22 mouse cellular contexts compared by ENCODE assay signal in the genomic region with DNA sequence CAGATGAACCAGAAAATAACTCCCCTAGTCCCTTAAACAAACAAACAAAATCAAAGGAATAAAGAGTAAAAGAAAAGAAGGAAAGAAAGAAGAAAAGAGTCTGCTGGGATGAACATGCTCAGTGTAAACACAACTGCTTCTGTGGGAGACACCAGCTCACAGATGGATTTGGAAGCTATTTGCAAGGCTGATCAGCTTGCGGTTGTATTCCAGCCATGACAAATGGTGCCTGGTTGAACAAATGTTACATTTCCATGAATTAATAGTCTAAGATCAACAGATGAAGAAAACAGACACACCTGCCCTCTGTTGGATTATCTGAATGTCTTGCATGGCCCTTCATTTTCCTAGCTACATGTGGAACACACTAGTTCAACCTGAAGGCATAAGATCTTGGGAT.
DNase-seq lines count a peak whose midpoint lies in the region; ATAC-seq and TF ChIP-seq lines count a peak whose summit lies in the region.
"Had no signal": no experiment of that assay in that cellular context is flagged by ENCODE, and none has a peak within 500 bp of the region (broad histone marks: within the 10 kb centered on the region; RNA-seq: fewer than 3 reads in every experiment).

No protein-coding gene starts in this region.

- peaks cover 4% of the 10 kb centered on the region; the same call in 1 of the 2 replicates for H3K4me1 ChIP-seq in forebrain, postnatal 0 days (ENCODE audit: insufficient read depth)
- H3K4me1 ChIP-seq in forebrain, embryonic 13.5 days = no peaks in the 10 kb centered on the region
- no peaks in the 10 kb centered on the region for H3K4me1 ChIP-seq in intestine, embryonic 16.5 days (ENCODE audit: control insufficient read depth, insufficient read depth, low read length)
- H3K4me1 ChIP-seq: embryonic facial prominence, embryonic 13.5 days; heart, embryonic 12.5 days; hindbrain, embryonic 10.5 days; intestine, embryonic 15.5 days had no signal

- H3K27ac ChIP-seq in forebrain, postnatal 0 days (ENCODE audit: low read depth, low read length) = no peak overlapping the region
- H3K27ac ChIP-seq in forebrain, embryonic 13.5 days = no peak overlapping the region
- H3K27ac ChIP-seq in intestine, embryonic 16.5 days (ENCODE audit: low read length) = no peak overlapping the region
- H3K27ac ChIP-seq: embryonic facial prominence, embryonic 13.5 days; gastrocnemius, adult 2 months; hindbrain, embryonic 10.5 days; hindbrain, embryonic 14.5 days; intestine, embryonic 15.5 days had no signal

- peak; percentile 78 for ATAC-seq in forebrain, postnatal 0 days
- no peak; the same call in 1 of the 2 replicates for ATAC-seq in forebrain, embryonic 13.5 days
- ATAC-seq in intestine, embryonic 16.5 days = no peak
- ATAC-seq: intestine, embryonic 15.5 days; Patski had no signal

- no peak overlapping the region for H3K4me3 ChIP-seq in forebrain, postnatal 0 days (ENCODE audit: low read depth, low read length)
- H3K4me3 ChIP-seq in forebrain, embryonic 13.5 days = no peak overlapping the region
- H3K4me3 ChIP-seq in intestine, embryonic 16.5 days (ENCODE audit: low read length) = no peak overlapping the region
- H3K4me3 ChIP-seq: embryonic facial prominence, embryonic 13.5 days; gastrocnemius, adult 2 months; heart, embryonic 12.5 days; hindbrain, embryonic 10.5 days; intestine, embryonic 15.5 days had no signal

- no peak overlapping the region for H3K4me2 ChIP-seq in forebrain, postnatal 0 days (ENCODE audit: low read depth)
- H3K4me2 ChIP-seq in forebrain, embryonic 13.5 days = no peak overlapping the region
- H3K4me2 ChIP-seq in intestine, embryonic 16.5 days (ENCODE audit: low read depth, low read length) = no peak overlapping the region
- H3K4me2 ChIP-seq: embryonic facial prominence, embryonic 13.5 days; heart, embryonic 12.5 days; hindbrain, embryonic 14.5 days; intestine, embryonic 15.5 days had no signal

- H3K36me3 ChIP-seq in forebrain, postnatal 0 days (ENCODE audit: insufficient read depth) = no peaks in the 10 kb centered on the region
- no peaks in the 10 kb centered on the region for H3K36me3 ChIP-seq in forebrain, embryonic 13.5 days (ENCODE audit: poor library complexity, severe bottlenecking)
- H3K36me3 ChIP-seq in intestine, embryonic 16.5 days (ENCODE audit: control insufficient read depth, insufficient read depth, low read length) = no peaks in the 10 kb centered on the region
- H3K36me3 ChIP-seq: embryonic facial prominence, embryonic 13.5 days; heart, embryonic 12.5 days; hindbrain, embryonic 10.5 days; intestine, embryonic 15.5 days had no signal

- H3K9me3 ChIP-seq in forebrain, postnatal 0 days (ENCODE audit: low read length) = no peaks in the 10 kb centered on the region
- H3K9me3 ChIP-seq in forebrain, embryonic 13.5 days (replicated peaks) = no peaks in the 10 kb centered on the region
- no peaks in the 10 kb centered on the region for H3K9me3 ChIP-seq in intestine, embryonic 16.5 days (ENCODE audit: control insufficient read depth, low read length)
- H3K9me3 ChIP-seq: embryonic facial prominence, embryonic 13.5 days; heart, embryonic 12.5 days; hindbrain, embryonic 10.5 days; intestine, embryonic 15.5 days had no signal

- peak; percentile 51 for DNase-seq in forebrain, postnatal 0 days
- DNase-seq in brain, adult 2 months (ENCODE audit: low read depth, low spot score) = peak; percentile 37
- peak; percentile 28 for DNase-seq in brain, embryonic 18.5 days (ENCODE audit: low read depth, low spot score)
- peak; percentile 63 for DNase-seq in layer of hippocampus, adult 9-11 months
- no peak for DNase-seq in adrenal gland, postnatal 4 days (ENCODE audit: low spot score in 2 of 2)
- DNase-seq: adrenal gland, adult 2 months; adrenal gland, postnatal 25 days; cerebellum, adult 18-20 months; cerebellum, adult 9-11 months; cerebellum, postnatal 36 days; gastrocnemius, adult 2 months; gastrocnemius, postnatal 36 days; heart, adult 18-20 months had no signal

- TF ChIP-seq CTCF in forebrain, postnatal 0 days (IDR thresholded peaks at IDR 0.05; ENCODE audit: low read depth) = no peak

- 56% methylated on average over 1 of the region's 1 CpGs for WGBS in forebrain, postnatal 0 days
- 88% methylated on average over 1 of the region's 1 CpGs for WGBS in forebrain, embryonic 13.5 days
- 74% methylated on average over 1 of the region's 1 CpGs for WGBS in intestine, embryonic 16.5 days

- H3K9ac ChIP-seq in forebrain, postnatal 0 days = no peak overlapping the region
- no peak overlapping the region for H3K9ac ChIP-seq in forebrain, embryonic 13.5 days
- H3K9ac ChIP-seq in intestine, embryonic 16.5 days (ENCODE audit: low read depth, low read length) = no peak overlapping the region
- H3K9ac ChIP-seq: embryonic facial prominence, embryonic 13.5 days; heart, embryonic 12.5 days; hindbrain, embryonic 14.5 days; intestine, embryonic 15.5 days had no signal

- H3K27me3 ChIP-seq in forebrain, postnatal 0 days (ENCODE audit: insufficient read depth, low read length) = no peaks in the 10 kb centered on the region
- H3K27me3 ChIP-seq in forebrain, embryonic 13.5 days = no peaks in the 10 kb centered on the region
- H3K27me3 ChIP-seq in intestine, embryonic 16.5 days (replicated peaks; ENCODE audit: control insufficient read depth, insufficient read depth, low read length) = no peaks in the 10 kb centered on the region
- H3K27me3 ChIP-seq: CH12.LX; embryonic facial prominence, embryonic 13.5 days; heart, embryonic 12.5 days; intestine, embryonic 15.5 days; Patski had no signal

Comparison
In these comparisons a context has a peak if more than half of its experiments do, and no peak if none do; other contexts are left out.
1. DNase-seq: peak in forebrain, postnatal 0 days (single experiment), brain, adult 2 months (single experiment), brain, embryonic 18.5 days (single experiment) and layer of hippocampus, adult 9-11 months (single experiment); none in adrenal gland, postnatal 4 days (0 of 2).